Mouse (Mus musculus): ENCODE measurements around the gene Itgb8.

The Itgb8 gene

GRCm38 (mm10) chr12:119238696-119239415, at the start of gene Itgb8:
Itgb8 (minus strand) TSS chr12:119238802.
- DNase-seq (ENCODE audit: low spot score): peak; percentile 74

- DNase-seq (ENCODE audit: low spot score): no peak
These were observed 37.7 kb upstream of the Itgb8 start for GRCm38 (mm10) chr12:119276282-119276681.

GRCm38 (mm10) chr12:119273605-119274004, 35.0 kb upstream of the Itgb8 start:
- no peak for DNase-seq (ENCODE audit: low spot score)

GRCm38 (mm10) chr12:119271964-119272363, 33.4 kb upstream of the Itgb8 start:
- DNase-seq (ENCODE audit: low spot score): no peak

GRCm38 (mm10) chr12:119270036-119270435, 31.4 kb upstream of the Itgb8 start:
- DNase-seq (ENCODE audit: low spot score): no peak

- DNase-seq (ENCODE audit: low spot score): no peak
These were observed 30.1 kb upstream of the Itgb8 start for GRCm38 (mm10) chr12:119268723-119269122.

GRCm38 (mm10) chr12:119264506-119264905, 25.9 kb upstream of the Itgb8 start:
- DNase-seq (ENCODE audit: low spot score): no peak

GRCm38 (mm10) chr12:119248581-119248980, 10.0 kb upstream of the Itgb8 start:
- DNase-seq (ENCODE audit: low spot score): no peak

- DNase-seq (ENCODE audit: low spot score): no peak
These were observed 2.5 kb upstream of the Itgb8 start for GRCm38 (mm10) chr12:119241071-119241470.

- DNase-seq (ENCODE audit: low spot score): peak; percentile 63
These were observed 494 bp downstream of the Itgb8 start for GRCm38 (mm10) chr12:119237921-119238695.

- DNase-seq (ENCODE audit: low spot score): no peak
These were observed 1.2 kb downstream of the Itgb8 start for GRCm38 (mm10) chr12:119237241-119237920.

GRCm38 (mm10) chr12:119231831-119232230, 6.8 kb downstream of the Itgb8 start:
- no peak for DNase-seq (ENCODE audit: low spot score)

- no peak for DNase-seq (ENCODE audit: low spot score)
These were observed 8.2 kb downstream of the Itgb8 start for GRCm38 (mm10) chr12:119230444-119230843.

- DNase-seq (ENCODE audit: low spot score): no peak
These were observed 9.0 kb downstream of the Itgb8 start for GRCm38 (mm10) chr12:119229601-119230000.

- DNase-seq (ENCODE audit: low spot score): no peak
These were observed 10.7 kb downstream of the Itgb8 start for GRCm38 (mm10) chr12:119227898-119228297.

- DNase-seq (ENCODE audit: low spot score): no peak
These were observed 13.9 kb downstream of the Itgb8 start for GRCm38 (mm10) chr12:119224699-119225098.

- DNase-seq (ENCODE audit: low spot score): no peak
These were observed 19.2 kb downstream of the Itgb8 start for GRCm38 (mm10) chr12:119219409-119219808.

- DNase-seq (ENCODE audit: low spot score): no peak
These were observed 20.8 kb downstream of the Itgb8 start for GRCm38 (mm10) chr12:119217700-119218265.

- no peak for DNase-seq (ENCODE audit: low spot score)
These were observed 23.4 kb downstream of the Itgb8 start for GRCm38 (mm10) chr12:119215225-119215624.

- no peak for DNase-seq (ENCODE audit: low spot score)
These were observed 27.1 kb downstream of the Itgb8 start for GRCm38 (mm10) chr12:119211533-119211932.

- no peak for DNase-seq (ENCODE audit: low spot score)
These were observed 28.0 kb downstream of the Itgb8 start for GRCm38 (mm10) chr12:119210590-119210989.

- no peak for DNase-seq (ENCODE audit: low spot score)
These were observed 28.6 kb downstream of the Itgb8 start for GRCm38 (mm10) chr12:119210073-119210425.
